Mouse (Mus musculus) midbrain, postnatal 0 days (tissue): ENCODE measurements around the gene Mup10. TPM values are rescaled to one million over a fixed set of nuclear protein-coding genes. Genes with fewer than 3 reads are reported as not detected.
"Not testable (repeated sequence)": the region's sequence is repeated elsewhere in the genome, so short reads cannot be mapped to it uniquely, and the experiment has no call there.

Experiments
- ATAC-seq: fragments of 200-750 bp; cut with Nextera tagmentation; 2 replicates; pipeline ENCODE4 v1.8.0; 2017; ENCODE audit warnings: moderate number of reproducible peaks, mild to moderate bottlenecking, moderate TSS enrichment, moderate library complexity; ENCODE audit not compliant: low FRiP score
- DNase-seq: peaks from one replicate; pipeline ENCODE4 v3.0.0-alpha.2; 2015; ENCODE audit warnings: low spot score
- H3K27ac ChIP-seq: fragments of 300-500 bp; sonication (generic); 2 replicates; pipeline ENCODE4 v1.5.1; 2014; ENCODE audit warnings: low read depth, mild to moderate bottlenecking, low read length, mixed read lengths
- H3K27me3 ChIP-seq: fragments of 300-500 bp; sonication (generic); 2 replicates; pipeline ENCODE4 v1.6.1; 2014; ENCODE audit warnings: low read length, control low read depth, mixed read lengths; ENCODE audit not compliant: insufficient read depth
- H3K36me3 ChIP-seq: fragments of 300-500 bp; sonication (generic); 2 replicates; pipeline ENCODE4 v1.6.1; 2014; ENCODE audit warnings: low read length, control low read depth, mixed read lengths; ENCODE audit not compliant: insufficient read depth
- H3K4me1 ChIP-seq: fragments of 300-500 bp; sonication (generic); 2 replicates; pipeline ENCODE4 v1.6.1; 2014; ENCODE audit warnings: mild to moderate bottlenecking, control low read depth, antibody characterized with exemption, low read length, mixed read lengths; ENCODE audit not compliant: insufficient read depth
- H3K4me2 ChIP-seq: fragments of 300-500 bp; sonication (generic); 2 replicates; pipeline ENCODE4 v1.6.1; 2014; ENCODE audit warnings: low read depth, mild to moderate bottlenecking, low read length, mixed read lengths; ENCODE audit not compliant: poor library complexity, severe bottlenecking
- H3K4me3 ChIP-seq: fragments of 300-500 bp; sonication (generic); 2 replicates; pipeline ENCODE4 v1.5.1; 2014; ENCODE audit warnings: low read depth, mild to moderate bottlenecking, low read length, moderate library complexity
- H3K9ac ChIP-seq: fragments of 300-500 bp; sonication (generic); replicated peaks from 2 replicates; pipeline ENCODE4 v1.6.1; 2014; ENCODE audit warnings: mild to moderate bottlenecking, low read length, moderate library complexity, mixed read lengths; ENCODE audit not compliant: poor library complexity, severe bottlenecking
- H3K9me3 ChIP-seq: fragments of 300-500 bp; sonication (generic); 2 replicates; pipeline ENCODE4 v1.6.1; 2016; ENCODE audit warnings: low read length, control low read depth
- WGBS: fragments of 180-500 bp; shearing (Covaris S2); extraction: QIAGEN DNeasy Blood & Tissue Kit; methylation state at CpG from one replicate; pipeline ENCODE4 v1.1.7; 2014; 5-methylcytosine and 5-hydroxymethylcytosine counted together
- polyA plus RNA-seq: library from polyadenylated mRNA; unstranded; fragments of >200 nt; fragmentation: Nextera tagmentation; extraction: Ambion mirVana; gene quantifications from 2 replicates; pipeline ENCODE4 v1.2.1, GENCODE M21; 2015
- total RNA-seq: library from RNA; depleted of rRNA; stranded (reverse); fragments of >200 nt; gene quantifications from 2 replicates; pipeline ENCODE4 v1.2.3, GENCODE M21; 2014; rRNA removed

Gene Mup10
- total RNA-seq (not detected in 2 replicates), polyA plus RNA-seq (not detected in 2 replicates)

GRCm38 (mm10) chr4:60582099-60582498 lies at the start of gene Mup10:
Mup10 (minus strand) TSS chr4:60582199.
- not testable (repeated sequence) for ATAC-seq
- WGBS: 87% methylated on average over 2 of the region's 2 CpGs

More at GRCm38 (mm10) chr4:60582099-60582498, at the start of gene Mup10:
- H3K4me3 ChIP-seq, H3K27ac ChIP-seq, H3K27me3 ChIP-seq, H3K9ac ChIP-seq, H3K4me2 ChIP-seq, H3K4me1 ChIP-seq, H3K36me3 ChIP-seq, H3K9me3 ChIP-seq, DNase-seq: not testable (repeated sequence)

Other genes starting within 250 kb of the Mup10 start
- not detected in 2 replicates for gene Mup9, start 160.2 kb downstream of the Mup10 start, total RNA-seq
- not detected in 2 replicates for gene Mup9, start 160.2 kb downstream of the Mup10 start, polyA plus RNA-seq
- gene Mup1, start 80.2 kb downstream of the Mup10 start, total RNA-seq: not detected in 2 replicates
- gene Mup1, start 80.2 kb downstream of the Mup10 start, polyA plus RNA-seq: not detected in 2 replicates
- not detected in 2 replicates for gene Mup11, start 80.2 kb upstream of the Mup10 start, total RNA-seq
- not detected in 2 replicates for gene Mup11, start 80.2 kb upstream of the Mup10 start, polyA plus RNA-seq
- not detected in 2 replicates for gene Mup12, start 159.1 kb upstream of the Mup10 start, total RNA-seq
- gene Mup12, start 159.1 kb upstream of the Mup10 start, polyA plus RNA-seq: not detected in 2 replicates
- not detected in 2 replicates for gene Mup22, start 239.3 kb upstream of the Mup10 start, total RNA-seq
- gene Mup22, start 239.3 kb upstream of the Mup10 start, polyA plus RNA-seq: not detected in 2 replicates